Mouse (Mus musculus) liver, adult 2 months (tissue): ENCODE results near the gene Cacna1c. TPM values are rescaled to one million over a fixed set of nuclear protein-coding genes. Genes with fewer than 3 reads are reported as not detected.
A peak's percentile ranks its signal among the peaks of the same experiment; 100 is the strongest.

Experiments used
- DNase-seq: peaks from one replicate; pipeline ENCODE4 v3.0.0-alpha.2; 2011; ENCODE audit warnings: low read depth, low spot score; ENCODE audit errors: extremely low read depth
- H3K27ac ChIP-seq: fragments of 200-500 bp; replicated peaks from 2 replicates; pipeline ENCODE4 v1.5.1; 2012; ENCODE audit warnings: low read depth, mild to moderate bottlenecking, control low read depth, inconsistent platforms, low read length; ENCODE audit not compliant: insufficient read depth
- H3K27me3 ChIP-seq: fragments of 200-500 bp; 2 replicates; pipeline ENCODE4 v1.6.1; 2012; ENCODE audit warnings: mild to moderate bottlenecking, moderate library complexity, low read length, inconsistent platforms; ENCODE audit not compliant: control insufficient read depth, insufficient read depth
- H3K36me3 ChIP-seq: fragments of 200-500 bp; 2 replicates; pipeline ENCODE4 v1.6.1; 2012; ENCODE audit warnings: low read length, inconsistent platforms; ENCODE audit not compliant: control insufficient read depth, insufficient read depth
- H3K4me1 ChIP-seq: fragments of 200-500 bp; 2 replicates; pipeline ENCODE4 v1.6.1; 2011; ENCODE audit warnings: low read length; ENCODE audit not compliant: control insufficient read depth, insufficient read depth
- H3K4me3 ChIP-seq: fragments of 200-500 bp; 2 replicates; pipeline ENCODE4 v1.5.1; 2011; ENCODE audit warnings: low read depth, mild to moderate bottlenecking, control low read depth, low read length, moderate library complexity; ENCODE audit not compliant: insufficient read depth
- H3K79me2 ChIP-seq: fragments of 200-500 bp; 2 replicates; pipeline ENCODE4 v1.6.1; 2012; ENCODE audit warnings: inconsistent platforms, mild to moderate bottlenecking, low read length, moderate library complexity; ENCODE audit not compliant: control insufficient read depth, insufficient read depth
- H3K9ac ChIP-seq: fragments of 200-500 bp; 2 replicates; pipeline ENCODE4 v1.6.1; 2012; ENCODE audit warnings: low read depth, mild to moderate bottlenecking, control low read depth, inconsistent platforms, low read length
- CTCF ChIP-seq: fragments of 200-500 bp; IDR thresholded peaks from 2 replicates; pipeline ENCODE4 v1.5.1; 2011; ENCODE audit warnings: low read depth, low read length, control low read depth
- POLR2A ChIP-seq: fragments of 200-500 bp; IDR thresholded peaks from 2 replicates; pipeline ENCODE4 v1.6.1; 2011; ENCODE audit warnings: low read length, control low read depth; ENCODE audit not compliant: insufficient read depth; ENCODE audit errors: extremely low read depth
- WGBS: fragments of 180-500 bp; shearing (Covaris S2); methylation state at CpG from one replicate; pipeline ENCODE4 v1.1.7; 2018; 5-methylcytosine and 5-hydroxymethylcytosine counted together
- polyA plus RNA-seq: library from polyadenylated mRNA; depleted of rRNA; stranded (reverse); fragments of >200 nt; gene quantifications from 2 replicates; pipeline ENCODE4 v1.2.3, GENCODE M21; 2012
- total RNA-seq: library from RNA; depleted of rRNA; stranded (reverse); fragments of >200 nt; gene quantifications from 2 replicates; pipeline ENCODE4 v1.2.3, GENCODE M21; 2014

Gene Cacna1c
- total and polyA plus RNA-seq, 2 experiments = 0.09 to 0.18 TPM

- TF ChIP-seq CTCF = no peak
- no peak for TF ChIP-seq POLR2A
- no peaks in the 10 kb centered on the region for H3K4me1 ChIP-seq
- H3K36me3 ChIP-seq = no peaks in the 10 kb centered on the region
- 50% methylated on average over 5 of the region's 5 CpGs for WGBS
- no peaks in the 10 kb centered on the region for H3K27me3 ChIP-seq
- no peak overlapping the region for H3K9ac ChIP-seq
- H3K27ac ChIP-seq = no peak overlapping the region
- no peaks in the 10 kb centered on the region for H3K79me2 ChIP-seq
- no peak overlapping the region for H3K4me3 ChIP-seq
- DNase-seq = no peak
These were observed 334.1 kb downstream of the Cacna1c start for GRCm38 (mm10) chr6:118862091-118862490.

GRCm38 (mm10) chr6:118858431-118858830, 337.8 kb downstream of the Cacna1c start:
- Histone ChIP-seq H3K4me1 (peaks cover 3% of the 10 kb centered on the region; the same call in 1 of the 2 replicates), H3K27me3 (no peaks in the 10 kb centered on the region), H3K9ac (no peak overlapping the region), H3K27ac (no peak overlapping the region), H3K36me3 (no peaks in the 10 kb centered on the region), H3K4me3 (no peak overlapping the region), H3K79me2 (no peaks in the 10 kb centered on the region)
- DNase-seq = no peak
- TF ChIP-seq CTCF (no peak), POLR2A (no peak)
- WGBS = 78% methylated on average over 1 of the region's 1 CpGs

GRCm38 (mm10) chr6:118852131-118852530, 344.1 kb downstream of the Cacna1c start:
- Histone ChIP-seq H3K4me1 (peaks cover 3% of the 10 kb centered on the region; the same call in 1 of the 2 replicates), H3K27me3 (no peaks in the 10 kb centered on the region), H3K27ac (no peak overlapping the region), H3K36me3 (no peaks in the 10 kb centered on the region), H3K9ac (no peak overlapping the region), H3K79me2 (no peaks in the 10 kb centered on the region), H3K4me3 (no peak overlapping the region)
- TF ChIP-seq POLR2A = no peak
- TF ChIP-seq CTCF = no peak
- whole genome bisulfite sequencing = 80% methylated on average over 6 of the region's 6 CpGs
- DNase-seq = no peak

- Histone ChIP-seq H3K36me3 (no peaks in the 10 kb centered on the region), H3K4me1 (peaks cover 1% of the 10 kb centered on the region; the same call in 1 of the 2 replicates), H3K4me3 (no peak overlapping the region), H3K27me3 (no peaks in the 10 kb centered on the region), H3K9ac (no peak overlapping the region), H3K79me2 (no peaks in the 10 kb centered on the region), H3K27ac (no peak overlapping the region)
- no peak for DNase-seq
- WGBS = 91% methylated on average over 3 of the region's 3 CpGs
- TF ChIP-seq POLR2A (no peak), CTCF (no peak)
These were observed 345.1 kb downstream of the Cacna1c start for GRCm38 (mm10) chr6:118851086-118851485.

GRCm38 (mm10) chr6:118848640-118849039, 347.6 kb downstream of the Cacna1c start:
- Histone ChIP-seq H3K36me3 (no peaks in the 10 kb centered on the region), H3K27me3 (no peaks in the 10 kb centered on the region), H3K27ac (no peak overlapping the region), H3K79me2 (no peaks in the 10 kb centered on the region), H3K9ac (no peak overlapping the region), H3K4me3 (no peak overlapping the region), H3K4me1 (no peaks in the 10 kb centered on the region)
- no peak for DNase-seq
- WGBS = 69% methylated on average over 2 of the region's 2 CpGs
- TF ChIP-seq POLR2A = no peak
- TF ChIP-seq CTCF = peak; percentile 38; the same call in 1 of the 2 replicates

GRCm38 (mm10) chr6:118847751-118848150, 348.5 kb downstream of the Cacna1c start:
- TF ChIP-seq CTCF = no peak
- no peak for TF ChIP-seq POLR2A
- 73% methylated on average over 13 of the region's 13 CpGs for WGBS
- H3K36me3 ChIP-seq = no peaks in the 10 kb centered on the region
- no peak overlapping the region for H3K9ac ChIP-seq
- no peak overlapping the region for H3K27ac ChIP-seq
- no peaks in the 10 kb centered on the region for H3K4me1 ChIP-seq
- H3K79me2 ChIP-seq = no peaks in the 10 kb centered on the region
- no peak for DNase-seq
- no peaks in the 10 kb centered on the region for H3K27me3 ChIP-seq
- H3K4me3 ChIP-seq = no peak overlapping the region
